Mouse (Mus musculus) myocyte (in vitro differentiated cells): ENCODE measurements around the gene Adra1b. TPM values are rescaled to one million over a fixed set of nuclear protein-coding genes. Genes with fewer than 3 reads are reported as not detected.
A peak's percentile ranks its signal among the peaks of the same experiment; 100 is the strongest.

Experiments used
- H3K27me3 ChIP-seq: one replicate; pipeline ENCODE4 v1.6.1; 2011; ENCODE audit not compliant: control insufficient read depth, insufficient read depth, insufficient read length
- H3K36me3 ChIP-seq: one replicate; pipeline ENCODE4 v1.6.1; 2011; ENCODE audit not compliant: control insufficient read depth, insufficient read depth
- H3K4me2 ChIP-seq: one replicate; pipeline ENCODE4 v1.6.1; 2011; ENCODE audit warnings: low read depth, control low read depth
- H3K4me3 ChIP-seq: one replicate; pipeline ENCODE4 v1.5.1; 2011; ENCODE audit warnings: mild to moderate bottlenecking, control low read depth, moderate library complexity
- H3K79me2 ChIP-seq: one replicate; pipeline ENCODE4 v1.6.1; 2011; ENCODE audit not compliant: control insufficient read depth, insufficient read depth
- H3ac ChIP-seq: one replicate; pipeline ENCODE4 v1.6.1; 2011; ENCODE audit not compliant: control insufficient read depth, insufficient read length
- CEBPB ChIP-seq: IDR thresholded peaks from 2 replicates; pipeline ENCODE4 v1.6.1; 2011; ENCODE audit warnings: mild to moderate bottlenecking, moderate library complexity; ENCODE audit not compliant: poor library complexity, insufficient read depth, severe bottlenecking
- E2F4 ChIP-seq: IDR thresholded peaks from one replicate; pipeline ENCODE4 v1.6.1; 2011; ENCODE audit warnings: mild to moderate bottlenecking, control low read depth, moderate library complexity; ENCODE audit not compliant: insufficient read depth
- MAX ChIP-seq: IDR thresholded peaks from one replicate; pipeline ENCODE4 v1.6.1; 2011; ENCODE audit warnings: low read depth, mild to moderate bottlenecking, control low read depth
- MYOD1 ChIP-seq, 3 experiments: IDR thresholded peaks; one replicate each; pipeline ENCODE4 v1.6.1; 2011; ENCODE audit warnings: control low read depth in 2 of 3, low read depth in 2 of 3, mild to moderate bottlenecking in 2 of 3, moderate library complexity in 1 of 3; ENCODE audit not compliant: insufficient read length in 2 of 3, control insufficient read depth in 1 of 3
- MYOG ChIP-seq, 3 experiments: IDR thresholded peaks; one replicate each; pipeline ENCODE4 v1.6.1; 2011; ENCODE audit warnings: control low read depth in 2 of 3, low read depth in 2 of 3, mild to moderate bottlenecking in 2 of 3; ENCODE audit not compliant: insufficient read length in 2 of 3, control insufficient read depth in 1 of 3, insufficient read depth in 1 of 3
- POLR2A ChIP-seq: IDR thresholded peaks from one replicate; pipeline ENCODE4 v1.6.1; 2011; ENCODE audit warnings: low read depth, mild to moderate bottlenecking, control low read depth, moderate library complexity; ENCODE audit not compliant: insufficient read length
- POLR2AphosphoS2 ChIP-seq: IDR thresholded peaks from one replicate; pipeline ENCODE4 v1.6.1; 2011; ENCODE audit warnings: low read depth, control low read depth; ENCODE audit not compliant: insufficient read length
- REST ChIP-seq: IDR thresholded peaks from one replicate; pipeline ENCODE4 v1.6.1; 2011; ENCODE audit warnings: mild to moderate bottlenecking, control low read depth, moderate library complexity; ENCODE audit not compliant: insufficient read depth, insufficient read length
- SRF ChIP-seq: IDR thresholded peaks from one replicate; pipeline ENCODE4 v1.6.1; 2011; ENCODE audit warnings: low read depth; ENCODE audit not compliant: control insufficient read depth, insufficient read length
- TCF12 ChIP-seq: IDR thresholded peaks from one replicate; pipeline ENCODE4 v1.6.1; 2011; ENCODE audit warnings: mild to moderate bottlenecking, control low read depth; ENCODE audit not compliant: poor library complexity, insufficient read depth, severe bottlenecking
- TCF3 ChIP-seq: IDR thresholded peaks from one replicate; pipeline ENCODE4 v1.6.1; 2011; ENCODE audit warnings: low read depth, control low read depth; ENCODE audit not compliant: insufficient read length
- USF1 ChIP-seq: IDR thresholded peaks from one replicate; pipeline ENCODE4 v1.6.1; 2011; ENCODE audit warnings: low read depth, mild to moderate bottlenecking, control low read depth, moderate library complexity
- polyA plus RNA-seq: library from polyadenylated mRNA; unstranded; fragments of >200 nt; fragmentation: generic; extraction: Trizol; gene quantifications from one replicate; pipeline ENCODE4 v1.2.1, GENCODE M21; 2012; ENCODE audit warnings: missing spikeins

The Adra1b gene
- polyA plus RNA-seq, 1 experiment = 1.9 TPM

DNA sequence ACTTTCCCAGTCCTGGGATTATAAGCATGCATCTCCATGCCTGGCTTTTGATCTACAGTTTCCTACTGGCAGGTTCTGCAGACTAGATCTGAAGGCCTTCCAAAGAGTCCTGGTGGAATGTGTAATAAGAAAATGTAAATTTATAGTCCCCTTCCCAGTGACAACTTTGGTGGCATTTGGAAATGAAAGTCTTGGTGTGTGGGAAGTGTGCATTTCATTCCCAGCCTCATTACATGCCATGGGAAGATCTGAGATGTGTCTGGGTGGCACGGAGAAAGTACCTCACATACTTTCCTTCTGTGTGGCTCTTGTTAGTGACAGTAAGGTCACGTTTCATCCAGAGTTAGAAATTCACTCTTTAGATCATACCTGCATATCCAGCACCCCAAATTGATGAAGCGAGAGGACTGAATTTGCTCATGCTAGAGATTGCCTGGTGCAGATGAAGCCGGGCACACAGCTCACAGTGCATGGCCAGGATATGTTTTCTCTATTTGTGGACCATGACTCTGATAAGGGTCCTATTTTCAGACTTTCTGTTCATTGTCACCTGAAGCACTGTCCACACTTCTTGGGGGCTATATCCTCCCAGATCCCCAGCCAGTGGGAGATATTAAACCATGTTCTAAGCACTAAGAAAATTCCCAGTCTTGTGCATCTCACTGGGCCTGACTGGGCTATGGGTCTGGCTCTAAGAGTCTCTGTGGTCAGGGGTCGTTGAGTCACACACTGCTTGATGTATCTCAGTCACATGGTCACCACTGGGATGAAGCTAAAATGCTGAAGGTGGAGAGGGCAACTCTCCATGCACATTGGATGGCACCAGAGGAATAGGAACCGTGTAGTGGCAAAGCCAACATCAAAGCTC is 35.5 kb downstream of the Adra1b start:
- Histone ChIP-seq H3ac (no peak overlapping the region), H3K79me2 (no peaks in the 10 kb centered on the region), H3K4me3 (no peak overlapping the region), H3K27me3 (no peaks in the 10 kb centered on the region), H3K36me3 (no peaks in the 10 kb centered on the region), H3K4me2 (no peak overlapping the region)
- no peak for TF ChIP-seq CEBPB
- no peak for TF ChIP-seq POLR2AphosphoS2
- TF ChIP-seq SRF = no peak
- no peak for TF ChIP-seq MAX
- no peak for TF ChIP-seq TCF12
- TF ChIP-seq REST = no peak
- no peak for TF ChIP-seq MYOD1 (IDR thresholded peaks at IDR 0.05; ENCODE audit: control insufficient read depth in 1 of 3, insufficient read length in 2 of 3, low read depth in 2 of 3)
- no peak for TF ChIP-seq E2F4
- no peak for TF ChIP-seq TCF3
- no peak for TF ChIP-seq MYOG (IDR thresholded peaks at IDR 0.05; ENCODE audit: control insufficient read depth in 1 of 3, insufficient read depth in 1 of 3, insufficient read length in 2 of 3, low read depth in 2 of 3)
- TF ChIP-seq USF1 = no peak
- TF ChIP-seq POLR2A = no peak

DNA sequence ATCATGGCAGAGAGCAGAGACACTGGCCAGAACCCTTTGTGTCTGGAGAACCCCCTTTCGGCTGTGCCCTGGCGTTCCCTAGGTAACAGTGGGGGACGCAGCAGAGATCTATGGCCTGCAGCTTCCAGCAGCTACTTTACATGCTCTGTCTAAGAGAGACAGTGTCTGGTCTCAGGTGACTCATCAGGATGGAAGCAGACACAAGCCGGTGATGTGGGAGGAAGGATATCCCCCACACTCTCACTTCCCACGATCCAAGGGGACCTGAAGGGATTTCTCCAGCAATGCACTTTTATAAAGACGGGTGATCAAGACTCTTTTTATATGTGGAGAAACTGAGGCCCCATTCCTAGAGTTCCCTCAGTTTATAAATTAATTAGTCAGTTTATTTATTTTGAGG is 48.0 kb downstream of the Adra1b start:
- Histone ChIP-seq H3K4me2 (no peak overlapping the region), H3ac (no peak overlapping the region), H3K4me3 (no peak overlapping the region), H3K36me3 (no peaks in the 10 kb centered on the region), H3K27me3 (no peaks in the 10 kb centered on the region), H3K79me2 (no peaks in the 10 kb centered on the region)
- TF ChIP-seq SRF (no peak), REST (no peak), CEBPB (no peak), POLR2AphosphoS2 (no peak), E2F4 (no peak), USF1 (no peak)

DNA sequence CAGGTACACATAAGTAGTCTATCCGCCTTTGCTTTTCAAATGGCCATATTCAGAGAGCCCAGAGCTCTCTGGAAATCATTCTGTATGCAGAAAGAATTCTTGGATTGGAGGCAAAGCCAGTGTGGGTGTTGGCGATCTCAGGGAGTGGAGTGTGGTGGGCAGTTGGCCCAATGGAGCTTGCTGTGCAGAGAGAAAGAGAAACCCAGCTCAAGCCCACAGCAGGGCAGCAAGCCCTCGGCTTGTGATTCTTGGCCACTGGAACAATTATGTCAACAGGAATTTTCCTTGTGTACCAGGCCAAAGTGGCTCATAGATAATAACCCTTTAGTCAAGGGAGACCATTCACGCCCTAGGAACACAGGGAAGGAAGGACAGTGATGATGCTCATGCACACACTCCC is 53.0 kb downstream of the Adra1b start:
- Histone ChIP-seq H3K36me3 (no peaks in the 10 kb centered on the region), H3ac (no peak overlapping the region), H3K27me3 (no peaks in the 10 kb centered on the region), H3K4me3 (no peak overlapping the region), H3K79me2 (no peaks in the 10 kb centered on the region), H3K4me2 (no peak overlapping the region)
- TF ChIP-seq SRF (no peak), POLR2AphosphoS2 (no peak), MYOD1 (IDR thresholded peaks at IDR 0.05; ENCODE audit: control insufficient read depth in 1 of 3, insufficient read length in 2 of 3, low read depth in 2 of 3) (no peak), MYOG (IDR thresholded peaks at IDR 0.05; ENCODE audit: control insufficient read depth in 1 of 3, insufficient read depth in 1 of 3, insufficient read length in 2 of 3, low read depth in 2 of 3) (no peak)

DNA sequence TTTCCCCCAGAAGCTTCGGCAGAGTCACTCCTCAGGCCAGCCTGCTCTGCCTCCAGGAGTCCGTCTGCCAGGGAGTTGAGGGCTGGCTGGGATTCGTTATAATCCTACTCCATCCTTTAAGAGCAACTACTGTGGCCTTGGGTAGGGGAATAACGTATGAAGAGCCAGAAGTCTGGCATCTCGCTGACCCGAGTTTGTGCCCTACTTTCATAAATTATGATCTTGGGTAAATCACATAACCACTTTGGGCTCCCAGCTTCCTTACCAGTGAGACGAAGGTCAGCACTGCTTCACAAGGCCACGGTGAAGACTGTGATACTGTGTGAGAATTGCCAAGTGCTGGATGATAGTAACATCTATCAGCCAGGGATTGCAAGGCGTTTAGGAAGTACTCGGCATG is 59.4 kb downstream of the Adra1b start:
- no peak overlapping the region for H3K4me3 ChIP-seq
- H3K4me2 ChIP-seq = no peak overlapping the region
- no peaks in the 10 kb centered on the region for H3K79me2 ChIP-seq
- no peaks in the 10 kb centered on the region for H3K27me3 ChIP-seq
- H3K36me3 ChIP-seq = no peaks in the 10 kb centered on the region
- H3ac ChIP-seq = no peak overlapping the region
- TF ChIP-seq SRF (no peak), MYOG (IDR thresholded peaks at IDR 0.05; ENCODE audit: control insufficient read depth in 1 of 3, insufficient read depth in 1 of 3, insufficient read length in 2 of 3, low read depth in 2 of 3) (no peak), REST (no peak), POLR2AphosphoS2 (no peak)

DNA sequence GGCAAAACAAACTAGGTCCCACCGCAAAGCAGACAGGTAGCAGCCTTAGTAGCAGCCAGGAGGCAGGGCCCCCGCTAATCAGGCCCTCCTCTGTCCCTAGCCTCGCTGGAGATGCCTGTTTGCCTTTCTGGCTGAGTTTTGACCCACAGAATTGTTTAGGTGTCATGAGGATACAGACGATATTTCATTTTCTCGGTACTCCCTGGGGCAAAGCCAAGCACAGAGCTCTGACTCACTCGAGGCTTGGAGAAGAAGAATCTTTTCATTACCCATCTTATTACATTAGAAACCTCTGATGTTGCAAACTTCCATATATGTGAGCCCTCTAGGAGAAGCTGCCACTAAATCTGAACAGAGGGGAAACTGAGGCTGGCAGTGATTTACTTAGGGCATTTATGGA is 60.5 kb downstream of the Adra1b start:
- Histone ChIP-seq H3K36me3 (no peaks in the 10 kb centered on the region), H3K27me3 (no peaks in the 10 kb centered on the region), H3K4me3 (no peak overlapping the region), H3ac (no peak overlapping the region), H3K4me2 (peak overlapping the region; percentile 39), H3K79me2 (no peaks in the 10 kb centered on the region)
- TF ChIP-seq POLR2A (no peak), MYOD1 (IDR thresholded peaks at IDR 0.05; ENCODE audit: control insufficient read depth in 1 of 3, insufficient read length in 2 of 3, low read depth in 2 of 3) (no peak), TCF12 (no peak), CEBPB (no peak), E2F4 (no peak), MYOG (IDR thresholded peaks at IDR 0.05; ENCODE audit: control insufficient read depth in 1 of 3, insufficient read depth in 1 of 3, insufficient read length in 2 of 3, low read depth in 2 of 3) (no peak), REST (no peak), MAX (no peak), TCF3 (no peak), POLR2AphosphoS2 (no peak)
